Mouse (Mus musculus) forebrain, embryonic 11.5 days (tissue): ENCODE results near the gene Tmem132c. TPM values are rescaled to one million over a fixed set of nuclear protein-coding genes. Genes with fewer than 3 reads are reported as not detected.

ENCODE experiments used
- ATAC-seq: fragments of 200-750 bp; cut with Nextera tagmentation; replicated peaks from 2 replicates; pipeline ENCODE4 v1.8.0; 2017; ENCODE audit warnings: moderate TSS enrichment; ENCODE audit not compliant: low FRiP score
- DNase-seq: peaks from one replicate; pipeline ENCODE4 v3.0.0-alpha.2; 2017; ENCODE audit warnings: low spot score
- H3K27ac ChIP-seq: fragments of 300-500 bp; sonication (generic); 2 replicates; pipeline ENCODE4 v1.5.1; 2014; ENCODE audit warnings: low read depth, low read length
- H3K27me3 ChIP-seq: fragments of 300-500 bp; sonication (generic); 2 replicates; pipeline ENCODE4 v1.6.1; 2014; ENCODE audit warnings: mild to moderate bottlenecking, low read length, mixed read lengths; ENCODE audit not compliant: control insufficient read depth, insufficient read depth
- H3K36me3 ChIP-seq: fragments of 300-500 bp; sonication (generic); 2 replicates; pipeline ENCODE4 v1.6.1; 2014; ENCODE audit warnings: mild to moderate bottlenecking, low read length, moderate library complexity, mixed read lengths; ENCODE audit not compliant: control insufficient read depth, insufficient read depth
- H3K4me1 ChIP-seq: fragments of 300-500 bp; sonication (generic); replicated peaks from 2 replicates; pipeline ENCODE4 v1.6.1; 2014; ENCODE audit warnings: low read length, mixed read lengths; ENCODE audit not compliant: control insufficient read depth, insufficient read depth
- H3K4me2 ChIP-seq: fragments of 300-500 bp; sonication (generic); 2 replicates; pipeline ENCODE4 v1.6.1; 2014; ENCODE audit warnings: low read depth, mild to moderate bottlenecking, low read length, moderate library complexity, mixed read lengths; ENCODE audit not compliant: severe bottlenecking
- H3K4me3 ChIP-seq: fragments of 300-500 bp; sonication (generic); 2 replicates; pipeline ENCODE4 v1.5.1; 2014; ENCODE audit warnings: low read depth, low read length
- H3K9ac ChIP-seq: fragments of 300-500 bp; sonication (generic); 2 replicates; pipeline ENCODE4 v1.6.1; 2014; ENCODE audit warnings: low read length
- H3K9me3 ChIP-seq: fragments of 300-500 bp; sonication (generic); 2 replicates; pipeline ENCODE4 v1.6.1; 2016; ENCODE audit warnings: low read length, mixed read lengths; ENCODE audit not compliant: control insufficient read depth
- WGBS: fragments of 180-500 bp; shearing (Covaris S2); extraction: QIAGEN DNeasy Blood & Tissue Kit; methylation state at CpG from one replicate; pipeline ENCODE4 v1.1.7; 2014; 5-methylcytosine and 5-hydroxymethylcytosine counted together
- polyA plus RNA-seq: library from polyadenylated mRNA; unstranded; fragments of >200 nt; fragmentation: Nextera tagmentation; extraction: Ambion mirVana; gene quantifications from 2 replicates; pipeline ENCODE4 v1.2.1, GENCODE M21; 2014

The Tmem132c gene
- polyA plus RNA-seq, 1 experiment from 2014 or later, result 26.1 TPM

- H3K27me3 ChIP-seq, result no peaks in the 10 kb centered on the region
- H3K27ac ChIP-seq, result no peak overlapping the region
- peak overlapping the region; percentile 27; the same call in 1 of the 2 replicates for H3K4me2 ChIP-seq
Measured at GRCm38 (mm10) chr5:127235203-127235602, 6.4 kb upstream of the Tmem132c start.

GRCm38 (mm10) chr5:127239706-127240105 lies 1.9 kb upstream of the Tmem132c start:
- WGBS, result 50% methylated on average over 7 of the region's 7 CpGs
- DNase-seq, result no peak
- H3K4me2 ChIP-seq, result no peak overlapping the region
- no peaks in the 10 kb centered on the region; the same call in 1 of the 2 replicates for H3K9me3 ChIP-seq
- no peaks in the 10 kb centered on the region for H3K36me3 ChIP-seq
- peaks cover 23% of the 10 kb centered on the region for H3K27me3 ChIP-seq
- H3K9ac ChIP-seq, result no peak overlapping the region
- H3K4me3 ChIP-seq, result no peak overlapping the region
- no peak for ATAC-seq
- no peak overlapping the region for H3K27ac ChIP-seq
- peaks cover 12% of the 10 kb centered on the region; the same call in 1 of the 2 replicates for H3K4me1 ChIP-seq

More at GRCm38 (mm10) chr5:127235203-127235602, 6.4 kb upstream of the Tmem132c start:
- Histone ChIP-seq H3K36me3 (no peaks in the 10 kb centered on the region), H3K4me3 (no peak overlapping the region; the same call in 1 of the 2 replicates), H3K9ac (no peak overlapping the region; the same call in 1 of the 2 replicates), H3K4me1 (peaks cover 8% of the 10 kb centered on the region; the same call in 1 of the 2 replicates), H3K9me3 (no peaks in the 10 kb centered on the region; the same call in 1 of the 2 replicates)
- ATAC-seq (peak; percentile 78), DNase-seq (peak; percentile 95)
- WGBS, result 4% methylated on average over 11 of the region's 11 CpGs

GRCm38 (mm10) chr5:127240646-127241045 lies 962 bp upstream of the Tmem132c start:
- no peak for DNase-seq
- 8% methylated on average over 4 of the region's 4 CpGs for WGBS
- H3K4me1 ChIP-seq, result peaks cover 8% of the 10 kb centered on the region; the same call in 1 of the 2 replicates
- H3K4me2 ChIP-seq, result peak overlapping the region; percentile 91
- no peak overlapping the region for H3K27ac ChIP-seq
- H3K4me3 ChIP-seq, result no peak overlapping the region; the same call in 1 of the 2 replicates
- peaks cover 23% of the 10 kb centered on the region for H3K27me3 ChIP-seq
- H3K9me3 ChIP-seq, result no peaks in the 10 kb centered on the region; the same call in 1 of the 2 replicates
- no peaks in the 10 kb centered on the region for H3K36me3 ChIP-seq
- peak overlapping the region; percentile 45; the same call in 1 of the 2 replicates for H3K9ac ChIP-seq
- no peak for ATAC-seq

GRCm38 (mm10) chr5:127241925-127242762 lies 536 bp downstream of the Tmem132c start:
- WGBS, result under 1% methylated on average over 67 of the region's 73 CpGs
- H3K4me1 ChIP-seq, result peaks cover 7% of the 10 kb centered on the region; the same call in 1 of the 2 replicates
- peak overlapping the region; percentile 45 for H3K9ac ChIP-seq
- no peaks in the 10 kb centered on the region for H3K36me3 ChIP-seq
- peak overlapping the region; percentile 91 for H3K4me2 ChIP-seq
- ATAC-seq (peak; percentile 77), DNase-seq (no peak)
- H3K27ac ChIP-seq, result no peak overlapping the region
- peaks cover 23% of the 10 kb centered on the region for H3K27me3 ChIP-seq
- H3K9me3 ChIP-seq, result no peaks in the 10 kb centered on the region; the same call in 1 of the 2 replicates
- H3K4me3 ChIP-seq, result peak overlapping the region; percentile 50

GRCm38 (mm10) chr5:127242763-127243160 lies 1.2 kb downstream of the Tmem132c start:
- ATAC-seq, result no peak
- Histone ChIP-seq H3K4me3 (peak overlapping the region; percentile 50), H3K36me3 (no peaks in the 10 kb centered on the region), H3K27ac (no peak overlapping the region), H3K4me1 (peaks cover 7% of the 10 kb centered on the region; the same call in 1 of the 2 replicates), H3K4me2 (peak overlapping the region; percentile 91), H3K9ac (peak overlapping the region; percentile 50), H3K27me3 (peaks cover 23% of the 10 kb centered on the region), H3K9me3 (no peaks in the 10 kb centered on the region; the same call in 1 of the 2 replicates)
- peak; percentile 55 for DNase-seq
- under 1% methylated on average over 13 of the region's 13 CpGs for WGBS

GRCm38 (mm10) chr5:127243209-127243608 lies 1.6 kb downstream of the Tmem132c start:
- WGBS, result 1% methylated on average over 16 of the region's 16 CpGs
- H3K4me3 ChIP-seq, result peak overlapping the region; percentile 50
- peaks cover 23% of the 10 kb centered on the region for H3K27me3 ChIP-seq
- peaks cover 7% of the 10 kb centered on the region; the same call in 1 of the 2 replicates for H3K4me1 ChIP-seq
- peak overlapping the region; percentile 91 for H3K4me2 ChIP-seq
- H3K9ac ChIP-seq, result peak overlapping the region; percentile 50
- no peaks in the 10 kb centered on the region; the same call in 1 of the 2 replicates for H3K9me3 ChIP-seq
- ATAC-seq, result no peak
- no peaks in the 10 kb centered on the region for H3K36me3 ChIP-seq
- H3K27ac ChIP-seq, result no peak overlapping the region
- no peak for DNase-seq

GRCm38 (mm10) chr5:127243611-127244010 lies 2.0 kb downstream of the Tmem132c start:
- Histone ChIP-seq H3K4me3 (peak overlapping the region; percentile 50), H3K9me3 (no peaks in the 10 kb centered on the region; the same call in 1 of the 2 replicates), H3K27me3 (peaks cover 23% of the 10 kb centered on the region), H3K4me1 (peaks cover 7% of the 10 kb centered on the region; the same call in 1 of the 2 replicates), H3K36me3 (no peaks in the 10 kb centered on the region), H3K9ac (peak overlapping the region; percentile 50), H3K27ac (no peak overlapping the region), H3K4me2 (peak overlapping the region; percentile 91)
- 9% methylated on average over 13 of the region's 13 CpGs for WGBS
- DNase-seq (no peak), ATAC-seq (no peak)

GRCm38 (mm10) chr5:127253263-127253662 lies 11.7 kb downstream of the Tmem132c start:
- 62% methylated on average over 2 of the region's 2 CpGs for WGBS
- Histone ChIP-seq H3K4me2 (no peak overlapping the region), H3K27me3 (no peaks in the 10 kb centered on the region), H3K27ac (no peak overlapping the region), H3K4me1 (no peaks in the 10 kb centered on the region), H3K9ac (no peak overlapping the region), H3K9me3 (peaks cover 5% of the 10 kb centered on the region; the same call in 1 of the 2 replicates), H3K36me3 (no peaks in the 10 kb centered on the region; the same call in 1 of the 2 replicates), H3K4me3 (no peak overlapping the region)
- ATAC-seq (no peak), DNase-seq (no peak)
